Mouse (Mus musculus) thymus, postnatal 25 days (tissue): Measurements from ENCODE around the gene Cdh22.

Source experiments
- DNase-seq: peaks from one replicate; pipeline ENCODE4 v3.0.0; 2022

Cdh22 gene

DNA sequence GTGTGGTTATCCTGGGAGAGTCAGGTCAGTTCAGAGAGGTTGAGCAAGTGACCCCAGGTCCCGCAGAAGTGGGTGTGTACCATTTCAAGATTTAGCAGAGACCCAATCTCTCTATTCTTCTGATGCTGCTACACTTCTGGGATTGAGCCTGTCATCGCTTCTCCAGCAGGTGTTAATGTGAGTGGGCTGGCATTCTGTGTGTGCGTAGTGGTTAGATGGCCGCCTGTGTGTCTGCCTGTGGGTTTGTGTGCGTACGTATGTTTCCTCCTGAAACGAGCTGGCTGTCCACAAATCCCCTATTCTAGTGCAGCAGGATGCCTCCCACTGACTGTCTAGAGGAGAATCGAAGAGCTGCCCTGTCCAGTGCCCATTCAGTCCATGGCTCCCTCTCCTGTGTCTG, 156.6 kb downstream of the Cdh22 start:
- DNase-seq: no peak

DNA sequence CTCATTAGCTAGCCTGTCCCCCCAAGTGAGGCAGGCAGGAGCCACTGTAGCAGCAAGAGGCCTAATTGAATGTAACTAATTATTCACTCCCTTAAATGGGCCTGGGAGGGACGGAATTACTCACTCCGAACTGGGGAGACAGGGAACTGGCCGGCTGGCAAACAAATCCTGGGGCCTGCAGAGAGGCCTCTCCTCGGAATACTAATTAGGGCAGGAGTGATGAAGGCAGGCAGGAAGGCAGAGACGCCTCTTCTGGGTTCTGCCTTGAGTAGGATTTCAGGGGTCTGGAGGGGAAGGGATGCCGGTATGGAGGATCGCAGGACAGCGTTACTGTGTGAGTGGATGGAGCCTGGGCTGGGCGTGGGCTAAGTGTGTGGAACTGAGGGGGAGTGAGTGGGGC, 157.6 kb downstream of the Cdh22 start:
- no peak for DNase-seq

DNA sequence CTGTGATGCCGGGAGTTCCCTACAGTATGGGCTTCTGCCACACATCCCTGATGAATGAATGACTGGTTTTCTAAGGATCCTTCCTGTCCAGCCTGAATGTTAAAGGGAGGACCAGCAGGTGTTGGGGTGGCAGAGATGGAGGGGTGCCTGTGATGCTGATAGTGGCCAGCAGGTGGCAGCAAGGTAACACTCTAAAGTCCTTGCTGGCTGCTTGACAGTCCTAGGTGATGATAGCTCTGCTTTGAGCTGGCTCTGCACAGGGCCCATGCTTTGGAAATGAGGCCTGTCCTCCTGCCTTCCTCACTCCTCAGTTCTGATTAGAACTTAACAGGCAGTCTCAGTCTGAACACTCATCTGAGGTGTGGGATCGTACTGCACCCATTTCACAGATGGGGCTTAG, 159.7 kb downstream of the Cdh22 start:
- peak; percentile 69 for DNase-seq

GRCm38 (mm10) chr2:165074081-165074884, 160.4 kb downstream of the Cdh22 start:
- DNase-seq: no peak

GRCm38 (mm10) chr2:165073381-165073781, 161.3 kb downstream of the Cdh22 start:
- no peak for DNase-seq

DNA sequence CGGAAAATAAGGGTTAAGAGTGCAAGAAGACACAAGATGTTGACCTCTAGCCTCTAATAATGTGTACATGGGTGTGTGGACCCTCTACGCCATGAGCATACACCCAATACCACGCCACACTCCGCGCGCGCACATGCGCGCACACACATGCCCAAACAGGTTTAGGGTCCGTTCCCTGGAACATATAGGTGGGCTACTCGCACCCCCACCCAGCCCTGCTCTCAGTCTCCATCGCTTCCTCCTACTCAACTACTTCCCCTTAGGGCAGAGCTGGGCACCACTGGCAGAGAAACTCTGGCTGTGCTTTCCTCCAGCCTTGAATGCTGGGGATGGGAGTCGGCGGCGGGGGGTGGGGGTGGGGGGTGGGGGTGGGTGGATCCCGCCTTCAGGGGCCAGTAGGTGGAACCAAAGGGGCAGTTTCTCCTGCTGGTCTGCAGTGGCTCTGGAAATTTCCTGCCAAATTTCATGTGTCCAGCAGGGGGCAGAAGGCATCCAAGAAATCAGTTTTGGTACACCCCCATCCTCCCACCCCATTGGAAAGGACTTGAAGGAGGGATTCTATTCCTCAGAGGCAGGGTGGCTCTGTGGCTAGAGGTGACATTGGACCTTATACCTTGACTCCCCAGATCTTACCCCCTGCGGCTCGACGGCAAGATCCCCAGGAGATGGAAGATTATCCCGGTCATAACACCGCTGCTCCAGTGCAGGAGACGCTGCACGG, 164.4 kb downstream of the Cdh22 start:
- peak; percentile 42 for DNase-seq

DNA sequence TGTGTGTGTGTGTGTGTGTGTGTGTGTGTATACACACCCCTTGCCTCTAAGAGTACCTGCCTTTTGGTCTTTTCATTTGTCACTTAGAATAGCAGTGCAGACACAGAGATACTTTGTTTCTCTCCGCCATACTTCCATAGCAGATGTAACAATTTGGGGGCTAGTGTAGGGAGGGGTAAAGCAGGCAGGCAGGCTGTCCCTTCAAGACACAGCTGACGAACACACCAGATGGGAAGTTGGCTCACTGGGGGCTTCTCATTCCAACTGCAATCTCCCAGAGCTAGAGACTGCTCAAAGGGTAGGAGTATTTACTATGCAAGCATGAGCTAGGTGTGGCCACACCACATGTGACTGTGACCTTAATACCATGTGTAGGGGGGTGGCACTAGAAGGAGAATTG, 165.8 kb downstream of the Cdh22 start:
- DNase-seq: no peak

DNA sequence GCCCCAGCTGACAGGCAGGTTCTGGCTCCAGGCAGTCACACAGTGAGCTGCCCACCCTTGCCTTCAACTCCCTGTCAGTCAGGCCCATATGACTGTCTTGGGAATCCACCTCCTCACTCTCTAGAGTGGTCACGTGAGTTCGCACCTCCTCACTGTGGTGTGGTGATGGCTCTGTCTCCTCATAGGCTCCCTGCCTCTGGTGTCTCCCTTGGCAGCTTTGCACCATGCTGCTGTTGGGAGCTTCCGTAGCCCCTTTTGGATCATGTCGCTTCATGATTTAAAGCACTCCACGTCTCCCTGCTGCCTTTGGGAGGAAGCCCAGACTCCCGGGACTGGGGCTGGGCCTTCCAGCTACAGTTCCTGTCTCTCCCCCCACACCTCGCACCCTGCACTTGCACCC, 170.2 kb downstream of the Cdh22 start:
- no peak for DNase-seq

GRCm38 (mm10) chr2:165061638-165062433, 172.8 kb downstream of the Cdh22 start:
- DNase-seq: no peak
